Mouse (Mus musculus) spleen, adult 2 months (tissue): ENCODE results near the gene Nxf3.
"Not testable (repeated sequence)": the region's sequence is repeated elsewhere in the genome, so short reads cannot be mapped to it uniquely, and the experiment has no call there.

Source experiments
- CTCF ChIP-seq: fragments of 200-500 bp; IDR thresholded peaks from 2 replicates; pipeline ENCODE4 v1.5.1; 2011; ENCODE audit warnings: mild to moderate bottlenecking, inconsistent platforms; ENCODE audit not compliant: insufficient read depth, insufficient read length, insufficient replicate concordance; ENCODE audit errors: extremely low read depth
- POLR2A ChIP-seq: fragments of 200-500 bp; IDR thresholded peaks from 2 replicates; pipeline ENCODE4 v1.6.1; 2011; ENCODE audit warnings: low read depth, low read length, inconsistent platforms

- not testable (repeated sequence) for TF ChIP-seq CTCF, POLR2A
Measured at GRCm38 (mm10) chrX:136032799-136033763, 52.0 kb downstream of the Nxf3 start, which contains the start of gene Arxes1.
